Mouse (Mus musculus): Measurements from ENCODE around the gene Ptpa. TPM values are rescaled to one million over a fixed set of nuclear protein-coding genes. Genes with fewer than 3 reads are reported as not detected.

Ptpa gene
- polyA plus RNA-seq, 1 experiment from 2014 or later, result 62.8 TPM

- H3K36me3 ChIP-seq (ENCODE audit: control insufficient read depth, insufficient read depth, low read length), result 0 out of 2 replicates have a peak, but pooled peaks cover 2% of the 10 kb centered on the region
- H3K27ac ChIP-seq (ENCODE audit: low read depth, low read length), result no peak overlapping the region
- H3K9me3 ChIP-seq (ENCODE audit: control insufficient read depth, low read length), result no peaks in the 10 kb centered on the region
- no peak overlapping the region for H3K9ac ChIP-seq (ENCODE audit: low read depth, low read length)
- no peak for DNase-seq (ENCODE audit: low spot score)
- 92% methylated on average over 10 of the region's 10 CpGs for WGBS
- H3K4me1 ChIP-seq (replicated peaks; ENCODE audit: control insufficient read depth, insufficient read depth, low read length), result no peaks in the 10 kb centered on the region
- H3K4me2 ChIP-seq (replicated peaks; ENCODE audit: low read depth, low read length), result no peak overlapping the region
- H3K4me3 ChIP-seq (ENCODE audit: low read depth, low read length), result no peak overlapping the region
- H3K27me3 ChIP-seq (ENCODE audit: control insufficient read depth, insufficient read depth, low read length), result no peaks in the 10 kb centered on the region
- ATAC-seq (ENCODE audit: low FRiP score), result no peak
Observed at GRCm38 (mm10) chr2:30407778-30408177, 8.1 kb upstream of the Ptpa start.

GRCm38 (mm10) chr2:30408452-30409100 is 7.3 kb upstream of the Ptpa start:
- Histone ChIP-seq H3K4me3 (ENCODE audit: low read depth, low read length) (no peak overlapping the region), H3K4me2 (replicated peaks; ENCODE audit: low read depth, low read length) (no peak overlapping the region), H3K9ac (ENCODE audit: low read depth, low read length) (no peak overlapping the region), H3K36me3 (ENCODE audit: control insufficient read depth, insufficient read depth, low read length) (0 out of 2 replicates have a peak, but pooled peaks cover 2% of the 10 kb centered on the region), H3K27ac (ENCODE audit: low read depth, low read length) (no peak overlapping the region), H3K27me3 (ENCODE audit: control insufficient read depth, insufficient read depth, low read length) (no peaks in the 10 kb centered on the region), H3K4me1 (replicated peaks; ENCODE audit: control insufficient read depth, insufficient read depth, low read length) (no peaks in the 10 kb centered on the region), H3K9me3 (ENCODE audit: control insufficient read depth, low read length) (no peaks in the 10 kb centered on the region)
- 87% methylated on average over 8 of the region's 8 CpGs for WGBS
- DNase-seq (ENCODE audit: low spot score) (no peak), ATAC-seq (ENCODE audit: low FRiP score) (no peak)

GRCm38 (mm10) chr2:30409454-30410176 is 6.2 kb upstream of the Ptpa start:
- H3K36me3 ChIP-seq (ENCODE audit: control insufficient read depth, insufficient read depth, low read length), result 0 out of 2 replicates have a peak, but pooled peaks cover 2% of the 10 kb centered on the region
- no peak overlapping the region for H3K9ac ChIP-seq (ENCODE audit: low read depth, low read length)
- H3K27ac ChIP-seq (ENCODE audit: low read depth, low read length), result no peak overlapping the region
- H3K4me1 ChIP-seq (replicated peaks; ENCODE audit: control insufficient read depth, insufficient read depth, low read length), result peaks cover 2% of the 10 kb centered on the region; the same call in 1 of the 2 replicates
- ATAC-seq (ENCODE audit: low FRiP score), result no peak
- no peaks in the 10 kb centered on the region for H3K27me3 ChIP-seq (ENCODE audit: control insufficient read depth, insufficient read depth, low read length)
- H3K4me2 ChIP-seq (replicated peaks; ENCODE audit: low read depth, low read length), result no peak overlapping the region
- WGBS, result 87% methylated on average over 5 of the region's 5 CpGs
- no peak for DNase-seq (ENCODE audit: low spot score)
- no peak overlapping the region for H3K4me3 ChIP-seq (ENCODE audit: low read depth, low read length)
- no peaks in the 10 kb centered on the region for H3K9me3 ChIP-seq (ENCODE audit: control insufficient read depth, low read length)

- DNase-seq (ENCODE audit: low spot score), result no peak
- H3K4me2 ChIP-seq (replicated peaks; ENCODE audit: low read depth, low read length), result no peak overlapping the region
- no peak for ATAC-seq (ENCODE audit: low FRiP score)
- no peaks in the 10 kb centered on the region for H3K36me3 ChIP-seq (ENCODE audit: control insufficient read depth, insufficient read depth, low read length)
- peaks cover 8% of the 10 kb centered on the region; the same call in 1 of the 2 replicates for H3K4me1 ChIP-seq (replicated peaks; ENCODE audit: control insufficient read depth, insufficient read depth, low read length)
- 85% methylated on average over 16 of the region's 16 CpGs for WGBS
- no peaks in the 10 kb centered on the region for H3K9me3 ChIP-seq (ENCODE audit: control insufficient read depth, low read length)
- H3K27ac ChIP-seq (ENCODE audit: low read depth, low read length), result no peak overlapping the region
- H3K9ac ChIP-seq (ENCODE audit: low read depth, low read length), result no peak overlapping the region
- H3K27me3 ChIP-seq (ENCODE audit: control insufficient read depth, insufficient read depth, low read length), result no peaks in the 10 kb centered on the region
- H3K4me3 ChIP-seq (ENCODE audit: low read depth, low read length), result no peak overlapping the region
Observed at GRCm38 (mm10) chr2:30413038-30413973, 2.5 kb upstream of the Ptpa start.

- Histone ChIP-seq H3K4me2 (replicated peaks; ENCODE audit: low read depth, low read length) (no peak overlapping the region), H3K4me1 (replicated peaks; ENCODE audit: control insufficient read depth, insufficient read depth, low read length) (peaks cover 13% of the 10 kb centered on the region; the same call in 1 of the 2 replicates), H3K27ac (ENCODE audit: low read depth, low read length) (no peak overlapping the region), H3K9me3 (ENCODE audit: control insufficient read depth, low read length) (no peaks in the 10 kb centered on the region), H3K9ac (ENCODE audit: low read depth, low read length) (no peak overlapping the region), H3K4me3 (ENCODE audit: low read depth, low read length) (no peak overlapping the region), H3K27me3 (ENCODE audit: control insufficient read depth, insufficient read depth, low read length) (no peaks in the 10 kb centered on the region), H3K36me3 (ENCODE audit: control insufficient read depth, insufficient read depth, low read length) (no peaks in the 10 kb centered on the region)
- DNase-seq (ENCODE audit: low spot score), result no peak
- no peak for ATAC-seq (ENCODE audit: low FRiP score)
- WGBS, result 85% methylated on average over 4 of the region's 4 CpGs
Observed at GRCm38 (mm10) chr2:30414101-30414500, 1.7 kb upstream of the Ptpa start.

GRCm38 (mm10) chr2:30414681-30415080 is 1.2 kb upstream of the Ptpa start:
- DNase-seq (ENCODE audit: low spot score) (no peak), ATAC-seq (ENCODE audit: low FRiP score) (peak; percentile 17; the same call in 1 of the 2 replicates)
- peak overlapping the region; percentile 97 for H3K9ac ChIP-seq (ENCODE audit: low read depth, low read length)
- no peaks in the 10 kb centered on the region for H3K9me3 ChIP-seq (ENCODE audit: control insufficient read depth, low read length)
- 47% methylated on average over 5 of the region's 5 CpGs for WGBS
- H3K27ac ChIP-seq (ENCODE audit: low read depth, low read length), result no peak overlapping the region
- no peaks in the 10 kb centered on the region for H3K36me3 ChIP-seq (ENCODE audit: control insufficient read depth, insufficient read depth, low read length)
- H3K27me3 ChIP-seq (ENCODE audit: control insufficient read depth, insufficient read depth, low read length), result no peaks in the 10 kb centered on the region
- peak overlapping the region; percentile 88 for H3K4me3 ChIP-seq (ENCODE audit: low read depth, low read length)
- peak overlapping the region; percentile 74 for H3K4me2 ChIP-seq (replicated peaks; ENCODE audit: low read depth, low read length)
- peaks cover 14% of the 10 kb centered on the region; the same call in 1 of the 2 replicates for H3K4me1 ChIP-seq (replicated peaks; ENCODE audit: control insufficient read depth, insufficient read depth, low read length)

- Histone ChIP-seq H3K9ac (ENCODE audit: low read depth, low read length) (peak within 1 kb of the TSS; percentile 97), H3K27ac (ENCODE audit: low read depth, low read length) (peak within 1 kb of the TSS; percentile 96), H3K27me3 (ENCODE audit: control insufficient read depth, insufficient read depth, low read length) (no peaks in the 10 kb centered on the region), H3K36me3 (ENCODE audit: control insufficient read depth, insufficient read depth, low read length) (no peaks in the 10 kb centered on the region), H3K4me2 (replicated peaks; ENCODE audit: low read depth, low read length) (peak within 1 kb of the TSS; percentile 74), H3K4me3 (ENCODE audit: low read depth, low read length) (peak within 1 kb of the TSS; percentile 88), H3K9me3 (ENCODE audit: control insufficient read depth, low read length) (no peaks in the 10 kb centered on the region), H3K4me1 (replicated peaks; ENCODE audit: control insufficient read depth, insufficient read depth, low read length) (peaks cover 14% of the 10 kb centered on the region; the same call in 1 of the 2 replicates)
- peak; percentile 83 for DNase-seq (ENCODE audit: low spot score)
- ATAC-seq (ENCODE audit: low FRiP score), result peak; percentile 92
- WGBS, result 1% methylated on average over 51 of the region's 58 CpGs
Observed at GRCm38 (mm10) chr2:30415157-30415935, 493 bp upstream of the Ptpa start, which contains the start of gene Crat. Gene Crat (minus strand): TSS chr2:30415813.

- H3K4me2 ChIP-seq (replicated peaks; ENCODE audit: low read depth, low read length), result peak overlapping the region; percentile 74
- H3K9ac ChIP-seq (ENCODE audit: low read depth, low read length), result peak overlapping the region; percentile 97
- no peaks in the 10 kb centered on the region for H3K36me3 ChIP-seq (ENCODE audit: control insufficient read depth, insufficient read depth, low read length)
- no peaks in the 10 kb centered on the region for H3K9me3 ChIP-seq (ENCODE audit: control insufficient read depth, low read length)
- ATAC-seq (ENCODE audit: low FRiP score), result no peak
- H3K4me3 ChIP-seq (ENCODE audit: low read depth, low read length), result peak overlapping the region; percentile 88
- peaks cover 14% of the 10 kb centered on the region; the same call in 1 of the 2 replicates for H3K4me1 ChIP-seq (replicated peaks; ENCODE audit: control insufficient read depth, insufficient read depth, low read length)
- WGBS, result 2% methylated on average over 7 of the region's 7 CpGs
- peak overlapping the region; percentile 96 for H3K27ac ChIP-seq (ENCODE audit: low read depth, low read length)
- DNase-seq (ENCODE audit: low spot score), result no peak
- H3K27me3 ChIP-seq (ENCODE audit: control insufficient read depth, insufficient read depth, low read length), result no peaks in the 10 kb centered on the region
Observed at GRCm38 (mm10) chr2:30416649-30416965, 768 bp downstream of the Ptpa start.

Data from hindbrain, embryonic 11.5 days (tissue).